Mouse (Mus musculus): ENCODE results near the gene Rxrb. TPM values are rescaled to one million over a fixed set of nuclear protein-coding genes. Genes with fewer than 3 reads are reported as not detected.
A peak's percentile ranks its signal among the peaks of the same experiment; 100 is the strongest.

Rxrb gene
- total RNA-seq, 2 experiments from 2014 or later: 34.9 to 37.0 TPM

DNA sequence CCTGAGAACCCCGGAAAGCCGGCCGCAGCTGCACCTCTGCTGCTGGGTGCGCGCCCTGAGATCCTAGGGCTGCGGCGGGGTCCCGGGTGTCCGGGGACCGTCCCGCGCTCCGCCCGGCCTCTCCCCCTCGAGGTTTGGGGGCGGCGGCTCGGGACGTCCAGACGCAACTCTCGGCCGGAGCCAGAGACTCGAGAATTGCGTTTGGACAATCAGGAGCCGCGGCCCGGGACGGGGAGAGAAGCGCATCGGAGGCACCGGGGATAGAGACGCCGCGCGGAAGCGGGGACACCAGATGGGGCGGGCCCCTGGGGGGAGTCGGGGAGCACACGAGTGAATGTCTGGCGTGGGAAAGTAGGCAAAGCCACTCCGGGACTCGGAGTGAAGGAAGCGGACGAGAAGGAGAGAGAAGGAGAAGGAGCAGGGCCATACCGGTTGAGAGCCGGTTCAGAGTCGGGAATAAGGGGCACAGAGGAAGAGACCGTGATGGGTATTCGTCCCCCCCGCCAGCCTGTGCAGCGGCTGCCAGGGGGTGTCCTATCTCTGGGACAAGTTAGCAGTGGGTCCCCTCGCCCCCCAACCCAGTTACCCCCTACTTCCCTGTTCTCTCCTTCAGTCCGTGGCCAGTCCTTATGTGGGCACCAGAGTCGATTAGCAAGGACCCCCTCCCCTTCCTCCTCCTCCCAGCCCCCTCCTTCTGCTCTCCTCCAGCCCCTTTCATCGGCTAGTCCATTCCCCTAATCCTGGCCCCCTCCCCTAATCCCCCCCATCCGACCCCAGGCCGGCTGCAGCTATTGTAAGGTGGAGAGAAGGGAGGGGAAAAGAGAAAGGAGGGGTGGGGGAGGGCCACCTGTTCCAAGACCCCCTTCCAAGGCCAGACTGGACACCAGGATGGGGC, 6.5 kb upstream of the Rxrb start:
- no peak for DNase-seq (ENCODE audit: low spot score)

DNA sequence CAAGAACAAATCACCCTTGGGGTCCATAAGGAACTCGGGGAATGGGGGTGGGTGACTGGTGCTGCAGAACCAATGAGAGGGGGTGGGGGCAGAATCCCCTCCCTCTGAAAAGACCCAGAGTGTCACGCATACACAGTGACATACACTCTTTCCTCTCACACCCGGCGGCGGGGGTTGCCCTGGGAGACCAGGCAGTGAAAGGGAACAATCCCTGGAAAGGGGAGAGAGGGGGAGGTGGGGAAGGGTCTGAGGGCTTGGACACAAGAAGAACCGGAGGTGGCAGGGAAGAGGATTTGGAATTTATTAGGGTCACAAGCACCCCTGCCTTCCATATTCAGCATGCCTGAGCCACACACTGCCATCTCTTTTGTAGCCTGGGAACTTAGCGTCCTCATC, 5.9 kb upstream of the Rxrb start:
- no peak for DNase-seq (ENCODE audit: low spot score)

DNA sequence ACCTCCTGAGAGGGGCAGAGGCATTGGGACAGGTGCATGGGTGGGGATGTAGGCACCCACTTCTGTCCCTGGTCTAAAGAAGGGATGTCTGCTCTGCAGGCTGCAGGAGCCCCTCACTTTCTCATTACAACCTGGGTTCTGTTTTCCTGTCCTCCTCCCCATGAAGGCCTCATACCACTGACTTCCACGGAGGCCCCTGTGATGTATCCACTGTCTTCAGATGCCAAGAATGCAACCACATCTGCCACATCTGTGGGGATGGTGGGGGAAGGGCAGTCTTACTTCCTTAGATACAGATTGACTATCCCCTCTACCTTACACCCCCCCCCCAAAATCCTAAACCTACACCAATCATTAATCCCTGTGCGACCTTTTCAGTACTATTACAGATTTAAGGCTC, 5.4 kb upstream of the Rxrb start:
- no peak for DNase-seq (ENCODE audit: low spot score)

GRCm38 (mm10) chr17:34026917-34027655, 4.5 kb upstream of the Rxrb start:
- DNase-seq (ENCODE audit: low spot score): no peak

DNA sequence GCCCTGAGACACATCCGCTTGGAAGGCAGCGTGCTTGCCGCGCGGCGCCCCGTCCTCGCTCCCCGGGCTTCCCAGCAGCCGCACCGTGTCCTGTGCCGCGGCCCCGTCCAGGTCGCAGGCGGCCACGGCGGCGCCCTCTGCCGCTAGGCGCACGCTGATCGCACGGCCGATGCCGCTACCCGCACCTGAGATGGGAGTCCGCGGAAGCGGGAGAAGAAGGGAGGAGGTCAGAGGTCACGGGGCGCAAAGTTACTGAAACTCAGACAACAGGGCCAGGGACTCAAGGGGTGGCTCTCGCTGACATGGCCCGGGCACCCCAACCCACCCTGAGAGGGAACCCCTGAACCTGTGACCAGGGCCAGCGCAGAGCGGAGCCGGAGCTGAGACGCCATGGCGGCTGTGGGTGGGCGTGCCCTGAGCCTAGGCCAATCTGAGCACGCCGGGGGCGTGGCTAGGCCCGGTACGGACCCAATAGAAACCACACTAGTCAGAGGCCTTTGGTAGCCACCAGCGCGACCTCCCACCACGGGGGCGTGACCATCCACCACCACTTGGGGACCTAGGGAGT, 3.9 kb upstream of the Rxrb start, which contains the start of gene H2-Ke6:
H2-Ke6 (minus strand) TSS at position 405 of the 568 bp plus-strand sequence.
- peak; percentile 93 for DNase-seq (ENCODE audit: low spot score)

DNA sequence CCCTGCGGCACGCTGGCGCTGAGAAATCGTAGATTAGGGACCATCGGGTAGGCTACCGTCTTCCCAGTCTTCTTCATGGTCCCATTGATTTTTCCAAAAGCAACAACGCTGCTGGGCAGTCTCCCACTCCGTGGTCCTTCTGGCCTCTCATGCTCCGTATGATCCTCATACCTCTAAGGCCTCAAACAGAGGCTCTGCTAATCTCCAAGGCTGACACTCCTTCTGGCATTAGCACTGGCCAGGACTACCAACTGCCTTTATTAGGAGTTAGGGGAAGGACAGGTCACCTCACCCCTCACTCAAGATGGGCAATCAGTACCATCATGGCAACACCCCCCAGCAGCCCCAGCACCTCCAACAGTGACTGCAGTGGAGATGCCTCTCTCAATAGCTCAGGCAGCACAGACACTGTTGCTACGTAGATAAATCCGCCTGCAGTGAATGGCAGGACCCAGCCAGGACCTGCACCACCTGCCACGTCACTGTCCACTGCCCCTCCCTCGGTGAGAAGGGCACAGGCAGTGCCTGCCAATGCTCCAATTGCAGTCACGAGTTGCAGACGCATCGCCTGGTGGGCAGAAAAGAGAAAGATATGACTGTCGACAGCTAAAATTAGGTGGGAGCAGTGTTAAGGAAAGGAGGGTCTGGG, 3.0 kb upstream of the Rxrb start:
- DNase-seq (ENCODE audit: low spot score): no peak

GRCm38 (mm10) chr17:34029150-34029889, 2.3 kb upstream of the Rxrb start:
- DNase-seq (ENCODE audit: low spot score): no peak

DNA sequence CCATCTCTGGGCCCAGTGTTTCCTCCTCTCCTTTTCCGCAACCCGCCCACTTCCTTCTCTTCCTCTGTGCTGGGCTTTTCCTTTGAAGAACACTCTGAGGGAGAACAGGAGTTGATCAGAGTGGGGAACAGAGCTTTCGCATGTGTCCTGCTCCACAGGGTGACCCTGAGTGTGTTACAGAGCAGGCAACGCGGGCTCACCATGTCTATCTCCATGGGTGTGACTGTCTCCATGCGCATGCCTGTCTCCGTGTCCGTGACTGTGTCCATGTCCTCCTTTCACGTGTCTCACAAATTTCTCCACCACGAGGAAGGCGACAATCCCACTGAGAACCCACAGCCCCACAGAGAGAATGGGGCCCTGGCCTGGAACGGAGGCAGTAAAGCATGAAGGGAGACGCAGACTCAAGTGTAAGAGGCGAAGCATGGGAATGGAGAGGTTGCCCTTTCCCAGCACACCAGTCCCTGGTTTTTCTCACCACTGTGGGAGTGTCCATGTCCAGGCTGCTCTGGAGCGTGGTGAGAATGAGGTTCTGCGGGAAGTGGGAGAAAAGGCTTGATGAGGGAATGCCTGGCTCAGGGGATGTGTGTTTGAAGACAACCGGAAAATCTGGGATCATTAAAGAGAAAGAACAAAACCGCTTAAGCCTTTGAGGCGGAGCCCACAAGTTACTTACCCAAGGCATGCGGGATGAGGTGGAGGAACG, 1.6 kb upstream of the Rxrb start:
- no peak for DNase-seq (ENCODE audit: low spot score)

- no peak for DNase-seq (ENCODE audit: low spot score)
Observed at GRCm38 (mm10) chr17:34030861-34031326, 718 bp upstream of the Rxrb start.

DNA sequence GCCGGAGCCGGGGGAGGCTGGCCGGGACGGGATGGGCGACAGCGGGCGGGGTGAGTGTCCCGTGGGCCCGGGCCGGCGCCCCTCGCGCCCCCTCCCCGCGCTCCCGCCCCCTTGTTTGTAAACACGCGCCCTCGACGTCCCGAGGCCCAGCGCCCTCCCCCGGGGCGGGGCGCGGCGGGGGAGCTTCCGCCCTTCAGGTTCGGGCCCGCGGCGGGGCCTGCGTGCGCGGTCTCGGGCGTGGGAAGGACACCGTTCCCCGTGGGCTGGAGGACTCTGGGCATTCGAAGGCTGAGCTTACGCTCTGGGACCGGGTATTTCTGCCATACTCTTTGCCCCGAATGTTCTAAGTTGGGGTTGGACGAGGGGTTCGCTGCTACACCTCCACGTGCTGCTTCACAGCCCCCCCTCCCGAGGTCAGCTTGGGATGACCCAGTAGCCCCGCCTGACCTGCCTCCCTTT, 591 bp downstream of the Rxrb start:
- DNase-seq (ENCODE audit: low spot score): no peak

GRCm38 (mm10) chr17:34032806-34033205, 1.2 kb downstream of the Rxrb start:
- DNase-seq (ENCODE audit: low spot score): peak; percentile 24

DNA sequence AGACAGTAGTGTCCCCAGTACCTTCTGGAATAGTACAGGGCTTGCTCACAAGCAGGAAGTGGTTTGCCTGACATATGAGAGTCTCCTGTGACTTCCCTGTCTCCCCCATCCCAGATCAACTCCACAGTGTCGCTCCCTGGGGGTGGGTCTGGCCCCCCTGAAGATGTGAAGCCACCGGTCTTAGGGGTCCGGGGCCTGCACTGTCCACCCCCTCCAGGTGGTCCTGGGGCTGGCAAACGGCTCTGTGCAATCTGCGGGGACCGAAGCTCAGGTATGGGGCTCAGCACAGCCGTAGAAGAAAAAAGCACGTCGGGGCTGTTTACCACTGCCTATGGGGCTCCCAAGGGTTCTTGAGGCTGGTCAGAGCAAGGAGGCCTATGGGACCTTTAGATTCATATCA, 1.8 kb downstream of the Rxrb start:
- no peak for DNase-seq (ENCODE audit: low spot score)

DNA sequence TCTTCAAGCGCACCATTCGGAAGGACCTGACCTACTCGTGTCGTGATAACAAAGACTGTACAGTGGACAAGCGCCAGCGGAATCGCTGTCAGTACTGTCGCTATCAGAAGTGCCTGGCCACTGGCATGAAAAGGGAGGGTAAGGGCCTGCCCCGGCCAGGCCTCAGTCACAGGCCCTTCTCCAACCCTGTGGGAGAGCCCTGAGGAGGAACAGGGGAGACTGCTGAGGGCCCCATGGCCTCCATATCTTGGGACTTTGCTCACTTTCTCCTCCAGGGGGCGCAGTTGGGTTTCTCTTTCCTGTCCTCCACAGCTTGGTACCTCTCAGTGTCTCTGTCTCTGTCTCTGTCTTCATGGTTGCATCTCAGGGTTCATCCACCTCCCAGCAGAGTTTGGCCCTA, 2.5 kb downstream of the Rxrb start:
- DNase-seq (ENCODE audit: low spot score): peak; percentile 73

- no peak for DNase-seq (ENCODE audit: low spot score)
Observed at GRCm38 (mm10) chr17:34035517-34035916, 3.9 kb downstream of the Rxrb start.

DNA sequence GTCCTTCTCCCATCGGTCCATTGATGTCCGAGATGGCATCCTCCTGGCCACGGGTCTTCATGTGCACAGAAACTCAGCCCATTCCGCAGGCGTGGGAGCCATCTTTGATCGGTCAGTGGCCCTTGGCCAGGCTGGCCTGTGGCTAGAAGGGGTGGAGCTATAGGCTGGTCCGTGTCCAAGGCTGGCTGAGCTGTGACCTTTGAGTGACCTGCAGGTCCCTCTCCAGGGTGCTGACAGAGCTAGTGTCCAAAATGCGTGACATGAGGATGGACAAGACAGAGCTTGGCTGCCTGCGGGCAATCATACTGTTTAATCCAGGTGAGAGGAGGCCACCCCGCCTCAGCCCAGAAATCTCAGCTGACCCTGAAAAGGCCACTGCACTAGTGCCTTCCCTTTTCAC, 5.0 kb downstream of the Rxrb start:
- DNase-seq (ENCODE audit: low spot score): peak; percentile 15

- DNase-seq (ENCODE audit: low spot score): no peak
Observed at GRCm38 (mm10) chr17:34037241-34037640, 5.6 kb downstream of the Rxrb start.

- peak; percentile 14 for DNase-seq (ENCODE audit: low spot score)
Observed at GRCm38 (mm10) chr17:34038440-34038839, 6.8 kb downstream of the Rxrb start.

- DNase-seq (ENCODE audit: low spot score): peak; percentile 13
Observed at GRCm38 (mm10) chr17:34038878-34039561, 7.4 kb downstream of the Rxrb start, which contains the start of gene Col11a2. Col11a2 (plus strand) TSS chr17:34039437.

All from gastrocnemius, adult 18-20 months (tissue).